Mouse (Mus musculus) heart, embryonic 16.5 days (tissue): ENCODE measurements around the gene Aig1. TPM values are rescaled to one million over a fixed set of nuclear protein-coding genes. Genes with fewer than 3 reads are reported as not detected.

Experiments
- ATAC-seq: fragments of 200-750 bp; cut with Nextera tagmentation; replicated peaks from 2 replicates; pipeline ENCODE4 v1.8.0; 2017; ENCODE audit warnings: moderate number of reproducible peaks; ENCODE audit not compliant: insufficient read depth, low FRiP score; ENCODE audit errors: extremely low read depth
- H3K27ac ChIP-seq: fragments of 300-500 bp; sonication (generic); 2 replicates; pipeline ENCODE4 v1.5.1; 2014; ENCODE audit warnings: mild to moderate bottlenecking, low read length, control low read depth, moderate library complexity
- H3K27me3 ChIP-seq: fragments of 300-500 bp; sonication (generic); 2 replicates; pipeline ENCODE4 v1.6.1; 2014; ENCODE audit warnings: low read length, mixed read lengths; ENCODE audit not compliant: control insufficient read depth, insufficient read depth
- H3K36me3 ChIP-seq: fragments of 300-500 bp; sonication (generic); 2 replicates; pipeline ENCODE4 v1.6.1; 2014; ENCODE audit not compliant: control insufficient read depth, insufficient read depth
- H3K4me1 ChIP-seq: fragments of 300-500 bp; sonication (generic); 2 replicates; pipeline ENCODE4 v1.6.1; 2014; ENCODE audit warnings: low read length, mixed read lengths; ENCODE audit not compliant: control insufficient read depth, insufficient read depth
- H3K4me2 ChIP-seq: fragments of 300-500 bp; sonication (generic); 2 replicates; pipeline ENCODE4 v1.6.1; 2014; ENCODE audit warnings: low read depth, mild to moderate bottlenecking, control low read depth, low read length
- H3K4me3 ChIP-seq: fragments of 300-500 bp; sonication (generic); 2 replicates; pipeline ENCODE4 v1.5.1; 2014; ENCODE audit warnings: mild to moderate bottlenecking, control low read depth, low read length
- H3K9ac ChIP-seq: fragments of 300-500 bp; sonication (generic); 2 replicates; pipeline ENCODE4 v1.6.1; 2014; ENCODE audit warnings: low read length, control low read depth
- H3K9me3 ChIP-seq: fragments of 300-500 bp; sonication (generic); replicated peaks from 2 replicates; pipeline ENCODE4 v1.6.1; 2016; ENCODE audit warnings: low read length; ENCODE audit not compliant: control insufficient read depth
- WGBS: fragments of 180-500 bp; shearing (Covaris S2); extraction: QIAGEN DNeasy Blood & Tissue Kit; methylation state at CpG from one replicate; pipeline ENCODE4 v1.1.7; 2014; 5-methylcytosine and 5-hydroxymethylcytosine counted together
- polyA plus RNA-seq: library from polyadenylated mRNA; unstranded; fragments of >200 nt; fragmentation: Nextera tagmentation; extraction: Ambion mirVana; gene quantifications from 2 replicates; pipeline ENCODE4 v1.2.1, GENCODE M21; 2015

The Aig1 gene
- polyA plus RNA-seq, 1 experiment from 2014 or later: 69.5 TPM

- Histone ChIP-seq H3K4me3 (no peak overlapping the region), H3K9ac (no peak overlapping the region)
Observed at GRCm38 (mm10) chr10:13675033-13675379, 193.8 kb downstream of the Aig1 start.

GRCm38 (mm10) chr10:13674304-13675032 is 194.3 kb downstream of the Aig1 start:
- Histone ChIP-seq H3K9ac (no peak overlapping the region), H3K9me3 (peaks cover 3% of the 10 kb centered on the region; the same call in 1 of the 2 replicates), H3K27me3 (no peaks in the 10 kb centered on the region), H3K36me3 (no peaks in the 10 kb centered on the region), H3K4me2 (no peak overlapping the region), H3K4me1 (no peaks in the 10 kb centered on the region), H3K4me3 (no peak overlapping the region), H3K27ac (no peak overlapping the region)
- no peak for ATAC-seq
- 77% methylated on average over 7 of the region's 7 CpGs for WGBS

More at GRCm38 (mm10) chr10:13675033-13675379, 193.8 kb downstream of the Aig1 start:
- WGBS: 81% methylated on average over 3 of the region's 3 CpGs
- peaks cover 3% of the 10 kb centered on the region; the same call in 1 of the 2 replicates for H3K9me3 ChIP-seq
- no peak overlapping the region for H3K27ac ChIP-seq
- no peak for ATAC-seq
- no peaks in the 10 kb centered on the region for H3K27me3 ChIP-seq
- H3K4me2 ChIP-seq: no peak overlapping the region
- H3K36me3 ChIP-seq: no peaks in the 10 kb centered on the region
- no peaks in the 10 kb centered on the region for H3K4me1 ChIP-seq

GRCm38 (mm10) chr10:13667166-13667696 is 201.5 kb downstream of the Aig1 start:
- Histone ChIP-seq H3K27ac (no peak overlapping the region), H3K9me3 (peaks cover 3% of the 10 kb centered on the region; the same call in 1 of the 2 replicates), H3K9ac (no peak overlapping the region), H3K4me1 (no peaks in the 10 kb centered on the region), H3K27me3 (no peaks in the 10 kb centered on the region), H3K4me2 (no peak overlapping the region), H3K4me3 (no peak overlapping the region), H3K36me3 (no peaks in the 10 kb centered on the region)
- no peak for ATAC-seq
- 66% methylated on average over 10 of the region's 10 CpGs for WGBS

GRCm38 (mm10) chr10:13663476-13663875 is 205.3 kb downstream of the Aig1 start:
- Histone ChIP-seq H3K4me1 (no peaks in the 10 kb centered on the region), H3K9ac (no peak overlapping the region), H3K27ac (no peak overlapping the region), H3K27me3 (no peaks in the 10 kb centered on the region), H3K4me2 (no peak overlapping the region), H3K36me3 (no peaks in the 10 kb centered on the region), H3K4me3 (no peak overlapping the region), H3K9me3 (no peaks in the 10 kb centered on the region)
- no peak for ATAC-seq

- Histone ChIP-seq H3K4me3 (no peak overlapping the region), H3K27me3 (no peaks in the 10 kb centered on the region), H3K4me1 (no peaks in the 10 kb centered on the region), H3K9ac (no peak overlapping the region), H3K9me3 (no peaks in the 10 kb centered on the region), H3K36me3 (no peaks in the 10 kb centered on the region), H3K27ac (no peak overlapping the region), H3K4me2 (no peak overlapping the region)
- ATAC-seq: no peak
- WGBS: 66% methylated on average over 2 of the region's 2 CpGs
Observed at GRCm38 (mm10) chr10:13659778-13660177, 209.0 kb downstream of the Aig1 start.

GRCm38 (mm10) chr10:13653739-13654462 is 214.9 kb downstream of the Aig1 start:
- H3K9me3 ChIP-seq: no peaks in the 10 kb centered on the region
- no peak overlapping the region for H3K9ac ChIP-seq
- no peak for ATAC-seq
- H3K36me3 ChIP-seq: no peaks in the 10 kb centered on the region; the same call in 1 of the 2 replicates
- no peaks in the 10 kb centered on the region for H3K4me1 ChIP-seq
- H3K27me3 ChIP-seq: no peaks in the 10 kb centered on the region
- no peak overlapping the region for H3K4me2 ChIP-seq
- no peak overlapping the region for H3K4me3 ChIP-seq
- H3K27ac ChIP-seq: no peak overlapping the region
- 75% methylated on average over 10 of the region's 10 CpGs for WGBS

GRCm38 (mm10) chr10:13653326-13653725 is 215.5 kb downstream of the Aig1 start:
- 89% methylated on average over 7 of the region's 7 CpGs for WGBS
- Histone ChIP-seq H3K4me3 (no peak overlapping the region), H3K27me3 (no peaks in the 10 kb centered on the region), H3K36me3 (no peaks in the 10 kb centered on the region; the same call in 1 of the 2 replicates), H3K9ac (no peak overlapping the region), H3K4me2 (no peak overlapping the region), H3K9me3 (no peaks in the 10 kb centered on the region), H3K27ac (no peak overlapping the region), H3K4me1 (no peaks in the 10 kb centered on the region)
- no peak for ATAC-seq

- Histone ChIP-seq H3K27me3 (no peaks in the 10 kb centered on the region), H3K4me3 (no peak overlapping the region), H3K4me2 (no peak overlapping the region), H3K9me3 (no peaks in the 10 kb centered on the region), H3K36me3 (no peaks in the 10 kb centered on the region; the same call in 1 of the 2 replicates), H3K27ac (no peak overlapping the region), H3K9ac (no peak overlapping the region), H3K4me1 (no peaks in the 10 kb centered on the region)
- WGBS: 96% methylated on average over 4 of the region's 4 CpGs
- no peak for ATAC-seq
Observed at GRCm38 (mm10) chr10:13652061-13652460, 216.7 kb downstream of the Aig1 start.

- Histone ChIP-seq H3K36me3 (no peaks in the 10 kb centered on the region), H3K4me3 (no peak overlapping the region), H3K27me3 (no peaks in the 10 kb centered on the region), H3K4me2 (no peak overlapping the region), H3K4me1 (no peaks in the 10 kb centered on the region), H3K9me3 (no peaks in the 10 kb centered on the region), H3K27ac (no peak overlapping the region), H3K9ac (no peak overlapping the region)
- 18% methylated on average over 7 of the region's 7 CpGs for WGBS
- no peak for ATAC-seq
Observed at GRCm38 (mm10) chr10:13641750-13642149, 227.0 kb downstream of the Aig1 start.
